Mouse (Mus musculus) monocyte, adult 5-6 weeks (primary cell): ENCODE results near the gene Polr3k. TPM values are rescaled to one million over a fixed set of nuclear protein-coding genes. Genes with fewer than 3 reads are reported as not detected.
A peak's percentile ranks its signal among the peaks of the same experiment; 100 is the strongest.

Source experiments
- ATAC-seq: fragments of 153-309, 156-312 bp; replicated peaks from 2 replicates; pipeline ENCODE4 v1.8.0; 2017; ENCODE audit warnings: mild to moderate bottlenecking; ENCODE audit not compliant: low TSS enrichment, insufficient number of reproducible peaks, severe bottlenecking, poor library complexity, low FRiP score
- total RNA-seq: library from RNA; stranded (forward); fragments of 200-1000, 200-491, 200-594 nt; gene quantifications from 3 replicates; pipeline ENCODE4 v1.2.3, GENCODE M21; 2017

The Polr3k gene
- 20.3 to 27.7 TPM (median 24.9 TPM) in 3 replicates for total RNA-seq

GRCm38 (mm10) chr2:181863791-181864535 is at the start of gene Polr3k:
Polr3k (plus strand) TSS chr2:181864337.
- ATAC-seq: peak; percentile 100

DNA sequence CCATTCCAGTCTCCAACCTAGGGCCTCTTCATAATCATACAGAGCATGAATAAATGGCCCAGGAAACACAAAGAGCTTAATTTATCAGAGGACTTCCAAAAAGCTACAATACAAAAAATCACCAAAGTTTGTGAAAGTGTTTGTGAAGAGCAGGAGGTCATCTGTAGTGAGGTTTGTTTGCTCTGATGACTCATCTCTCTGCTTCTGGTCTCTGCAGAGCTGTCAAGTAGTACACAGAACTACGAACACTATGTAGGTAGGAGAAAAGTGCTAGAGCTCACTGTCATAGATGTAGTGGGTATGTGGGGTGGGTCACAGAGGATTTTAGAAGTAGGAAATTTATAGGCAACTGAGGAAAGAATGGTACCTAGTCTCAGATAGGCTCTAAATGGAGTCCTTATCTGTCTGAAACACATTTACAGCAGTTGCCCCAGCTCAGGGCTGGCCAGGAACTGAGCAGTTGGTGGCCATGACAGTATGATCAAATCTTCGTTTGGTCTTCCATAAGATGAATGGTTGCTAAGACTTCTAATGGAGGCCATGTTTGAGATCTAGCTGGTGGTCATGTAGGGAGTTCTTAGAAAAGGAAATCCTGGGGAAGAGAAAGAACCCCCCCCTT is 35.0 kb upstream of the Polr3k start:
- no peak for ATAC-seq

DNA sequence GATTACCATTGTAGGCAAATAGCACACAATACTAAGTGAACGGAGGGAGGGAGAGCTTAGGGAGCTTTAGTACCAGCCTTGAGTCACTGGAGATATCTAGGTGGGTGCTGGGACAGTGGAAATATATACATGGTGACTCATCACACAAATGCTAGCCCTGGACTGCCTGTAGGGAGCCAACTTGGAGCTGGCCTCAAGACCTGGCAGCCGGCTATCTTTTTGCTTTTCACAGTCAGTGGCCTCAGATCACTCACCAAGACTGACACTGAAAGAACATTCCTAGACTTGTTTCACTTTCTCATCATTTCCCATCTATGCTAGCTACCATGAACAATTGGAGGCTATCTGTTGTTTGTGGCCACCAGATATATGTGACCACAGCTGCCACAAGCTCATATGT is 31.4 kb upstream of the Polr3k start:
- no peak for ATAC-seq

DNA sequence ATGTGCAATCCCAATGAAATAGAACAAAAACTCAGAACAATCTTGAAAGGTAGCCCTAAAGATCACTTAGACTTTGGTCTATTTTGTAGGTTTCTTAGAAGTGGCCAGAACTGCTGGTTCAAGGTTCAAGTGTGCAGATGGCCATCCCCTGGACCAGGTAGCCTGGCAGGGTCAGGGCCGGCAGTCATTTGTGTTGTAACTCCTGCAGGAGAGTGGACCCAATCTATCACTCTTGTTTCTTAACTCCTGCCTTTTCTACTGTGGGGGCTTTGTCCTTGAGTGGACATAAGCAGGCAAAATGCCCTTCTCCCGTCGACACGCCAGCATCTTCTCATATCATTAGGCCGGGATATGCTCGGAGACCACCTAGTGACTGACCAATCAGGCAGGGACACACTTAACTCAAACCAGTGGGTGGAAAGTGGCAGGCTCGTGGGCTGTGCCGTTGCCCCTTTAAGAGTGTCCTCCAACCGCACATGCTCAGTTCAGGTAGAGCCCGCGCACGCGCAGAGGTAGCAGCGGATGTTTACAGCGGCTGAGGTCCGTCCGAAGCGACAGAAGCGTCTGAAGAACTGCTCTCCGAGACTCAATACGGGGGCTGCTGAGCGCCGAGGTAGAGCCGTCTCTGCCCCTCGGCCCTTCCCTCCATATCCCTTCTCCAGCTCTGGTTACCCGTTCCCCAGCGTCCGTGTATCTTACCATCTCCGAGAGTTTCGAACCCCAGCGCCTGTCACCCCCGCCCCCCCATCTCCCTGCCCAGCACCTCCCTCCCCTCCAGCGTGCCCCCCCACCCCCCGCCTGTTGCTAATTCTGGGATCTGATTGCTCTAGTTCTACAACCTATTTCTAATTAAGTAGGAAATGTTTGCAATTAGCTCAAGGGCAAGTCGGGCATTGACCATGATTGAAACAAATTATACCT is 26.5 kb upstream of the Polr3k start, which contains the start of gene Pcmtd2:
Gene Pcmtd2, plus strand, starts transcription at position 483 of the 921 bp plus-strand sequence.
- peak; percentile 98 for ATAC-seq

DNA sequence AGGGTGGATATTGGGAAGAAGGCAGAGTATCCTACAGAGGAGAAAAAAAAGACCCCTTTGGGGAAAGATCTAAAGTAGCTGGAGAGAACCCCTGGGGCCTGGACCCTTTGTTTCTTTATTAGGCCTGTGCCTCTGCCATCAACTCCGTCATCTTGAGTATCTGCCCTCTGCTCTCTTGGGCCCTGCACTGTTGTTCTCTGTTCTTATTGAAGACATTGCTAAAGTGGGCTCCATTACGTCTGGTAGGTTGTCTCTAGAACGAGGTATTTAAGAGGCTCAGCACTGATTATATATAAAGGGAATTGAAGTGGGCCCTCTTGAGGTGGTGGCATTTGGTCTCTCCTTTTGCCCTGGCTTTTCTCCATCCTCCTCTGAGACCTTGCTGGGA is 25.9 kb upstream of the Polr3k start:
- ATAC-seq: 0 out of 2 replicates have a peak, but pooled peaks have one; percentile 15

GRCm38 (mm10) chr2:181845709-181846394 is 18.3 kb upstream of the Polr3k start:
- ATAC-seq: no peak

DNA sequence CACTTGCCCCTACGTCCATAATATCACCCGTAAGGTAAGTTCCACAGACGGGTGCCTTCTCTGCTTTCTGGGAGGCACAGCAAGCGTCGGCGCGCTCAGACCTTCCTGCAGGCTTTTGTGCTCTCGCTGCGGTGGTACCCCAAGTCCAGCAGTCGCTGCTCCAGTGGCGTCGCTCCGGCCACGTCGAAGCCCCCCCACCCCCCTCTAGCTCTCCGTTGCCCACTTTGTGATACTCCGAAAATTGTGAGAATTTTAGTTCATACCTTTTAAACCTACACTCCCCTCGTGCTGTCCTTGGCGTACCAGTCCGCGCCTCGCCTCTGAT is 361 bp downstream of the Polr3k start:
- no peak for ATAC-seq

DNA sequence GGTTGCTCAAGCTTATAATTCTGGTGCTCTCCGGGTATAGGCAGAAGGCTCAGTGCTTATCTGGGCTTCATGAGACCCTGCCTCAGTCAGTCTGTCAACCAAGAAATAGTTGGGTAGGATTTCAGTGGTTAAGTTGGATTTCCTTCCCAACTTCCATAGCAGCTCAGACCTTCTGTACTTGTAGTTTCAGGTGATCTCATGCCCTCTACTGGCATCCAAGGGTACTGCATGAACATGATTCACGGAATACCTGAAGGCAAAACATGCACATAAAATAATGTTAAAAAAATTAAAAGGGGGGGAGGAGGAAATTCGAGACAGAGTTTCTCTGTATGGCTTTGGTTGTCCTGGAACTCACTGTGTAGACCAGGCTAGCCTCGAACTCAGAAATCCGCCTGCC is 2.8 kb downstream of the Polr3k start:
- ATAC-seq: no peak

DNA sequence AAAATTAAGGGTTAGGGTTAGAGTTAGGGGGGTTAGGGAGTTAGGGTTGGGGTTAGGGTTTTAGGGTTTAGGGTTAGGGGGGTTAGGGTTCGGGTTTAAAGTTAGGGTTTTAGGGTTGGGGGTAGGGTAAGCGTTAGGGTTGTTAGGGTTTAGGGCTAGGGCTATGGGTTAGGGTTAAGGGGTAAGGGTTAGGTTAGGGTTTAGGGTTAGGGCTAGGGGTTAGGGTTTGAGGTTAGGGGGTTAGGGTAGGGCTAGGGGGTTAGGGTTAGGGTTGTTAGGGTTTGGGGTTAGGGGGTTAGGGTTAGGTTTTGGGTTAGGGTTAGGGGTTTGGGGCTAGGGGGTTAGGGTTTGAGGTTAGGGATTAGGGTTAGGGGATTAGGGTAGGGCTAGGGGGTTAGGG is 6.9 kb downstream of the Polr3k start:
- ATAC-seq: no peak

DNA sequence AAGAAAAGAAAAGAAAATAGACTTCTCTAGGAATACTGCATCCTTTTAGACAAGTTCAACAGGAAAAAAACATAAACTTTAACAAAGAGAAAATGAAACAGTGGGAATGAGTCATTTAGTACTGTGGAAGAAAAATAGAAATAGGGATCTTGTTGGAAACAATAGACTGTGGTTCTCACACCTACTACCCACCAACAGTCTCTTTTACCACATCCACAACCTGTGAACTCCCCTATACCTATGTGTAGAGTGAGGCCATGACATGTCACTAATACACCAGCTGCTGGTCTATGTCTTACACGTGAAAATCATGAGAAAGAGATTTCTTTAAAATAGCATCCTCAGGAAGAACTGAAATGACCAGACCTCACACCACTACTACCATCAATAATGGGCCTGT is 14.8 kb downstream of the Polr3k start:
- ATAC-seq: no peak

DNA sequence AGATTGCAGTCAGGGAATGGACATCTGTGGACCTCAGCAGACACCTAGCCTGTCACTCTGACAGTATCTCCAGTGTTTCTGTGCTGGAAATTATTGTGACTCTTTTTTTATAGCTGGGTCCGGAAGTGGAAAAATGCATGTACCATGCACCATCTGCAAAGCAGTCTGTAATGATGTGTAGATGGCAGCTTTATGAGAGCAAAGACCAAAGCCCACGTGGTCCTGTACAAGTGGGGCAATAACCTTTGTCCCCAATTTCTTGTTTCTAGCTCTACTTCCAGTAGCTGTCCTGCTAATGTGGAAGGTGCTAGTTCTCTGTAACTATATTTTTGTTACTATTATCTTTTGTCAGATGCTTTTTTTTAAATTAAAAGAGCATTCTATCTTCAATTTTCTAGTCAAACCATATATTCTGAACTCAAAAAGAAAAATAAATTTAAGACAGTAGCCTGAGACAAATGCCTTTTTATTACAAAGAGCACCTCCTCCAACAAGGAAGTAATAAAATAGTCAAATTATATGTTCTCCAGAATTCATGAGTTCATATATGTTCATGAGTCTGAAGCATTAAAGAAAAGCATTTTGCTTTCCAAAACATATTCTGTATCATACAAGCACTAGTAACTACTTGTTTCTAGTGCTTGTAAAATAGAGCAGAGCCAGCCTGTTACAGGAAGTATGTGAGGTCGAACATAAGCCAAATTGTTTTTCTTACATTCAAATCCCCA is 19.0 kb downstream of the Polr3k start:
- no peak for ATAC-seq

DNA sequence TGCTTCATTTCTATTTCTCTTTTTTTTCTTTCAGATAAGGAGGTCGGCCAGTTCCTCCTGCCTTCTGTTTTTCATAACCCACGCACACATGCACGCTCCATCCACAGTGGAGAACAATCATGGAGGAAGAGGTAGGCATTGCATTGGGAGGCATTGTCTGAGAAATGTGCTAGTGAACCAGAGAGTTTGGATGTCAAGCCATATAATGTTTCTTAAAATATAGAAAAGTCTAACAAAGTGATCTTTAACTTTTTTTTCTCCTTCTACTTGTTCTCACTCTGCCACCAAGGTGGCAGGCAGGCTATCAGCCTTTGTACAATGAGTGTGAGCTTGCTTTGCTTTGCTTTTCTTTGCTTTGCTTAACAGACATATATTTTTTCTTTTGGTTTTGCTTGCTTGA is 53.7 kb downstream of the Polr3k start:
- no peak for ATAC-seq

DNA sequence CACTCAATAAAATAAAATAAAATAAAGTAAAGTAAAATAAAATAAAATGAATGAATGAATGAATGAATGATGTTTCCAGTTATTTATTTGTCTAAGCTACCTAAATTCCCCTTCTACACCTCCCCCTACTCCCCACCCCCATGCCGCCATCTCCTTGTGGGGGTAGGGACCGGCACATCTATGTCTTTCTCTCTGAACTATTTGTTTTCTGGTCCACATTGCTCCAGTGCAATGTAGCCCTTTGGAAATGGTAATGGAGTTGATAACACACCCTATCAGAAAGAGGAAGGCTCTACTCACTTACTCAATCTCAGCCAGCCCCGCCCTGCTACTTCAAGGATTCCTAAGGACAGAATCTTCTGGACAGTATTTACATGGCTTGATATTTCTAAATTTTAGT is 54.4 kb downstream of the Polr3k start:
- peak; percentile 99 for ATAC-seq

Other genes starting within 250 kb of the Polr3k start
- gene Gm29797, start 207.3 kb upstream of the Polr3k start, total RNA-seq: not detected in 3 replicates
- gene Sox18, start 192.7 kb upstream of the Polr3k start, total RNA-seq: not detected in 3 replicates
- gene Tcea2, start 184.0 kb upstream of the Polr3k start, total RNA-seq: 3.8 to 20.0 TPM (median 10.0 TPM) in 3 replicates
- gene Rgs19, start 170.4 kb upstream of the Polr3k start, total RNA-seq: 102 to 134 TPM (median 128 TPM) in 3 replicates
- gene Lkaaear1, start 165.9 kb upstream of the Polr3k start, total RNA-seq: not detected in 3 replicates
- 0.19 TPM in 1 of 3 replicates, not detected in the others for gene Oprl1, start 149.3 kb upstream of the Polr3k start, total RNA-seq
- 0.29 TPM in 1 of 3 replicates, not detected in the others for gene Myt1, start 101.0 kb upstream of the Polr3k start, total RNA-seq
- 27.3 to 61.6 TPM (median 42.9 TPM) in 3 replicates for gene Pcmtd2, start 26.5 kb upstream of the Polr3k start, total RNA-seq
- not detected in 3 replicates for gene Gm14496, start 126.8 kb downstream of the Polr3k start, total RNA-seq